Mouse (Mus musculus): ENCODE results near the gene Stfa2l1. TPM values are rescaled to one million over a fixed set of nuclear protein-coding genes. Genes with fewer than 3 reads are reported as not detected.
"Not testable (repeated sequence)": the region's sequence is repeated elsewhere in the genome, so short reads cannot be mapped to it uniquely, and the experiment has no call there.

Stfa2l1 gene
- polyA plus RNA-seq (2014; fragmentation: Nextera tagmentation; extraction: Ambion mirVana): 1.6 and 2.0 TPM in 2 replicates

DNA sequence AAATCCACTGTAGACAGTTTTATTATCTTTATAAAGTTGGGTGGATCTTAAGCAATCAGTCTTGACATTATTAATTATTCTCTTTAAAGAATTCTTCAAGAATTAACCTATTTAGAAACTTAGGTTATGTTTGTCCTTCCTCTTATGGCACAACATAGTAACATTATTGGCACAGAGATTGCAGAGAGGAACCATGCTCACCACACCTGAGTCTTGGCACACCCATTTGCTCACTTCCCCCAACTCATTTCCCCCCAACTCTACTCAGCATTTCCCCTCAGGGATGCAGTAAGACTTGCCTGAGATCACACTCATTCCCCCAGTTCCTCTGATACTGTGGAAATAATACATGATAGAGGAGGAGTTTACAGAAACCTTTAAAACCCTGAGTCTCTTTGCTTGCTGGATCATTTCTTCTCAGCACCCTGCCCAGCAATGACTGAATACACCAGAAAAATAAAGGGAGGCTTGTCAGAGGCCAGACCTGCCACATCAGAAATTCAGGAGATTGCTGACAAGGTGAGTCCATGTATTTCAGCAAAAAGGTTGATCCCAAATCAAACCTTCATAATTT is at the start of gene Stfa2l1:
Gene Stfa2l1, plus strand, starts transcription at position 410 of the 574 bp plus-strand sequence.
- no peak for DNase-seq (ENCODE audit: low spot score)

DNA sequence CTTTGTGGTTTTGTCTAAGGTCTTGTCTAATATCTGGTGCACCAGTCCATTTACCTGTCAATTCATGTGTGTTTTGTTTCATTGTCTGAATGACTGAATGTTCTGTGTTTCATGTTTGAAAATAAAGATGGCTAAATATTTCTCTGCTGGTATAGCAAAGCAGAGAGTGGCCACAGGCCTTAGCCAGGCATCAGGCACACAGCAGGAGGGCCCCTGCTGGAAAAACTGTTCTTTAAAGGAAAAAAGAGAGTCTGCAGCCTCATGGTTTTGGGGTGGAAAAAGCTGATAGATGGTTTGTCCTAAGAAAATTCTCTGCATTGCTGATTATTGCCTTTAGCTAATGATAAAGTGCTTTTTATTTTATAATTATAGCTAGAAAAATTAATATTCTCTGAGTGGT is 45.1 kb upstream of the Stfa2l1 start:
- not testable (repeated sequence) for H3K36me3 ChIP-seq (ENCODE audit: control insufficient read depth, insufficient read depth, low read length); H3K9ac ChIP-seq (ENCODE audit: low read depth, low read length); DNase-seq (ENCODE audit: low spot score); H3K27me3 ChIP-seq (replicated peaks; ENCODE audit: control insufficient read depth, insufficient read depth, low read length); H3K27ac ChIP-seq (replicated peaks; ENCODE audit: low read depth, low read length); H3K9me3 ChIP-seq (ENCODE audit: control insufficient read depth, low read length); H3K4me3 ChIP-seq (ENCODE audit: low read depth, low read length); H3K4me1 ChIP-seq (ENCODE audit: control insufficient read depth, insufficient read depth, low read length); ATAC-seq (ENCODE audit: low read depth); H3K4me2 ChIP-seq (ENCODE audit: low read depth, low read length)

More for the DNA sequence above, at the start of gene Stfa2l1:
- no peaks in the 10 kb centered on the region for H3K9me3 ChIP-seq (ENCODE audit: control insufficient read depth, low read length)
- H3K4me2 ChIP-seq (ENCODE audit: low read depth, low read length): no peak within 1 kb of the TSS
- no peak within 1 kb of the TSS for H3K4me3 ChIP-seq (ENCODE audit: low read depth, low read length)
- H3K27me3 ChIP-seq (replicated peaks; ENCODE audit: control insufficient read depth, insufficient read depth, low read length): no peaks in the 10 kb centered on the region
- no peaks in the 10 kb centered on the region for H3K4me1 ChIP-seq (ENCODE audit: control insufficient read depth, insufficient read depth, low read length)
- no peak within 1 kb of the TSS for H3K9ac ChIP-seq (ENCODE audit: low read depth, low read length)
- H3K36me3 ChIP-seq (ENCODE audit: control insufficient read depth, insufficient read depth, low read length): no peaks in the 10 kb centered on the region
- no peak for ATAC-seq (ENCODE audit: low read depth)
- H3K27ac ChIP-seq (replicated peaks; ENCODE audit: low read depth, low read length): no peak within 1 kb of the TSS

DNA sequence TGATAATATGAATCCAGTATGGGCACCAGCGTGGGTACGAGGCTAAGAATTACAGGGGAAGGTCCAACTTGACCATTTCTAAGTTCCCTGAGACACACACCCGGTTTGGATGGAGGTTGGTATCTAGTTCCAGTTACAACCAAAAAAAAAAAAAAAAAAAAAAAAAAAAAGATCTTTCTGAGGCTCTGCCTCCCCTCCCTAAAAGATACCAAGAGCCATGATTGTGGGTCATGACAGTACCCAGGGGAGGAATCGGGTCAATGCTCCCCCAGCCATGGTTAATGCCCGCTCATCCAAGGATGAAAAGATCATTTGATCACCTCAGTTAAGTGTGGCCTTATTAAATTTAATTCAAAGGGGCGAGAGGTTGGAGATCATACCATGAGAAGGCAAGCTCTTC is 40.9 kb upstream of the Stfa2l1 start:
- H3K4me1 ChIP-seq (ENCODE audit: control insufficient read depth, insufficient read depth, low read length); H3K27ac ChIP-seq (replicated peaks; ENCODE audit: low read depth, low read length); H3K36me3 ChIP-seq (ENCODE audit: control insufficient read depth, insufficient read depth, low read length); H3K4me2 ChIP-seq (ENCODE audit: low read depth, low read length); H3K27me3 ChIP-seq (replicated peaks; ENCODE audit: control insufficient read depth, insufficient read depth, low read length); ATAC-seq (ENCODE audit: low read depth); H3K9ac ChIP-seq (ENCODE audit: low read depth, low read length); DNase-seq (ENCODE audit: low spot score); H3K9me3 ChIP-seq (ENCODE audit: control insufficient read depth, low read length); H3K4me3 ChIP-seq (ENCODE audit: low read depth, low read length): not testable (repeated sequence)
- WGBS: 94% methylated on average over 6 of the region's 6 CpGs

DNA sequence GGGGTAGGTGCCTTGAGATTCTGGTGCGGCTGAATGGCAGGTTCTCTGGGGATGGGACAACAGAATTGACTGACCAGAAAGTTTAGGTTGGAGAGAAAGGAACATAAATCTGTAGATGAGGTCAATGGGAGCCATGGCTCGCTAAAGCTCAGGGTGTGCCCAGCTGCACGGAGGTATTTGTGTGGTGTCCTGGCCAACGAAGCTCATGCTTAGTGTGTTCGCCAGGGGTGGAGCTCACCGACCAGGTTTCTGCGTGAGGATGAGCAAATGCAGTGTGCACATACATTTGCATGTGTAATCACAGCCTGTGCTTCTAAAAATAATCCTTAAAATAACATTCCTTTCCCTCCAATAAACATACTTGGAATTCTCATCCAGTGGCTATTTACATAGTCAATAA is 28.5 kb upstream of the Stfa2l1 start:
- Histone ChIP-seq H3K4me1 (ENCODE audit: control insufficient read depth, insufficient read depth, low read length) (no peaks in the 10 kb centered on the region), H3K9me3 (ENCODE audit: control insufficient read depth, low read length) (no peaks in the 10 kb centered on the region), H3K27me3 (replicated peaks; ENCODE audit: control insufficient read depth, insufficient read depth, low read length) (no peaks in the 10 kb centered on the region), H3K9ac (ENCODE audit: low read depth, low read length) (no peak overlapping the region), H3K36me3 (ENCODE audit: control insufficient read depth, insufficient read depth, low read length) (no peaks in the 10 kb centered on the region), H3K4me3 (ENCODE audit: low read depth, low read length) (no peak overlapping the region), H3K27ac (replicated peaks; ENCODE audit: low read depth, low read length) (no peak overlapping the region), H3K4me2 (ENCODE audit: low read depth, low read length) (no peak overlapping the region)
- DNase-seq (ENCODE audit: low spot score) (no peak), ATAC-seq (ENCODE audit: low read depth) (no peak)
- 79% methylated on average over 7 of the region's 7 CpGs for WGBS

DNA sequence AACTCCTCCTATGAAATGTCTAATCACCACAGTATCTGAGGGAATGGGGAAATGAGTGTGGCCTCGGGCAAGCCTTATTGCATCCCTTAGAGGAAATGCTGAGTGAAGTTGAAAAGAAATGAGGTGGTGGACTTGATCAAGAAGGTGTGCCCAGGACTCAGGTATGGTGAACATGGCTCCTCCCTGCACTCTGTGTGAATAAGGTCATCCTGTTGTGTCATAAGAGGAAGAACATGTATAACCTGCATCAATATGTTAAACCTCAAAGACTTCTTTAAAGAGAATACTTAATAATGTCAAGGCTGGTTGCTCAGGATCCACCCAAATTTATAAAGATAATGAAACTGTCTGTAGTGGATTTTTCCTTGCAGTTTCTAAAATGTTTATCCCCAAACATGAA is 25.5 kb upstream of the Stfa2l1 start, which contains the start of gene Csta1:
Gene Csta1, minus strand, starts transcription at position 101 of the 400 bp plus-strand sequence.
- no peak for DNase-seq (ENCODE audit: low spot score)
- Histone ChIP-seq H3K4me3 (ENCODE audit: low read depth, low read length) (no peak within 1 kb of the TSS), H3K4me1 (ENCODE audit: control insufficient read depth, insufficient read depth, low read length) (no peaks in the 10 kb centered on the region), H3K27me3 (replicated peaks; ENCODE audit: control insufficient read depth, insufficient read depth, low read length) (no peaks in the 10 kb centered on the region), H3K36me3 (ENCODE audit: control insufficient read depth, insufficient read depth, low read length) (no peaks in the 10 kb centered on the region), H3K27ac (replicated peaks; ENCODE audit: low read depth, low read length) (no peak within 1 kb of the TSS), H3K9me3 (ENCODE audit: control insufficient read depth, low read length) (no peaks in the 10 kb centered on the region), H3K4me2 (ENCODE audit: low read depth, low read length) (no peak within 1 kb of the TSS), H3K9ac (ENCODE audit: low read depth, low read length) (no peak within 1 kb of the TSS)
- no peak for ATAC-seq (ENCODE audit: low read depth)
- WGBS: 71% methylated on average over 1 of the region's 1 CpGs

DNA sequence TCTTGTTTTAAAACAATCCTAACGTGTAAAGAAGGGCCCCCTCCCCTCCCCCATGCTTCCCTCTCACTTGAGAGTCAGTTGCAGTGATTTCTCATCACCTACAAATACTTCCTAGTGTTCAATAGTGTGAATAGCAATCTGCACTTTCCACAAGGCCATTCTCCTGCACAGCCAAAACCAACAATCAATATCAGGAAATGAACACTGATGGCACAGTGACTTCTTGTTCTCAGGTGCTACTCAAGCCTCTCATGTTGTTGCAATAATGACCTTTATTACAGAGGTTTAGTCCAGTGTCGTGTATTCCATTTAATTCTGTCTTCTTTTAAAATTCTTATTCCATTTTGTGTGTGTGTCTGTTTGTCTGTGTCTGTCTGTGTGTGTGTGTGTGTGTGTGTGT is 18.4 kb upstream of the Stfa2l1 start:
- 76% methylated on average over 2 of the region's 2 CpGs for WGBS
- H3K27ac ChIP-seq (replicated peaks; ENCODE audit: low read depth, low read length): no peak overlapping the region
- H3K27me3 ChIP-seq (replicated peaks; ENCODE audit: control insufficient read depth, insufficient read depth, low read length): no peaks in the 10 kb centered on the region
- no peaks in the 10 kb centered on the region for H3K4me1 ChIP-seq (ENCODE audit: control insufficient read depth, insufficient read depth, low read length)
- ATAC-seq (ENCODE audit: low read depth) (no peak), DNase-seq (ENCODE audit: low spot score) (no peak)
- H3K9me3 ChIP-seq (ENCODE audit: control insufficient read depth, low read length): no peaks in the 10 kb centered on the region
- no peak overlapping the region for H3K4me2 ChIP-seq (ENCODE audit: low read depth, low read length)
- no peaks in the 10 kb centered on the region for H3K36me3 ChIP-seq (ENCODE audit: control insufficient read depth, insufficient read depth, low read length)
- H3K9ac ChIP-seq (ENCODE audit: low read depth, low read length): no peak overlapping the region
- no peak overlapping the region for H3K4me3 ChIP-seq (ENCODE audit: low read depth, low read length)

DNA sequence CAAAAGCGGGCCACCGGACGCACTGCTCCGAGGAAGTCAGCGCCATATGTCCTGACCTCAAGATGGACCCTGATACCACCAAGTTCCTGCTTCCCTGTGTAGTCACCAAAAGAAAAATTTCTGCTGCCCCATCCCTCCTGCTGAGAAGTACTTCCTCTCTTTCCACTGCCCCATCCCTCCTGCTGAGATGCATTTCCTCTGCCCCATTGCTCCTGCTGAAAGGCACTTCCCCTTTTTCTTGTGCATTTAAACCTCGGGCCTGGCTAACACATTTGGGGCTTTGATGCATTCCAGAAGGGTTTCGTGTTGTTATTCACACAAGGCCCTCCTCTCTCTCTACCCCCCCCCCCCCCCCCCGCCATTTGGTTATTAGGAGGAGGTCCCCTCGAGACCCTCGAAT is 11.2 kb downstream of the Stfa2l1 start:
- not testable (repeated sequence) for H3K36me3 ChIP-seq (ENCODE audit: control insufficient read depth, insufficient read depth, low read length)

DNA sequence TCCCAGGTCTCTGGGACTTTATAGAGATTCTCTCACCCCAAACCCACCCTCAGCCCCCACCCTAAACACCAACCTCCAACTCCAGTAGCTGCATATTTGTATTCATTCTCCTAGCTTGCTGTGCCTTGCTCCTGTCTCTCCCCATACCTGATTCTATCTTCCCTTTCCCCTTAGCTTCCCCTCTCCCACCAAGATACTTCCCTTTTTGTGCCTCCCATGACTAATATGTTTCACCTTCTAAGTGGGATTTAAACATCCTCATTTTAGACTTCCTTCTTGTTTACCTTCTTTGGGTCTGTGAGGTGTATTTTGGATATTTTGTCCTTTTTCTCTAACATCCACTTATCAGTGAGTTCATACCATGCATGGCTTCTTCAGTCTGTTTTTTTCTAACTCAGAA is 19.5 kb downstream of the Stfa2l1 start:
- H3K36me3 ChIP-seq (ENCODE audit: control insufficient read depth, insufficient read depth, low read length): no peaks in the 10 kb centered on the region
- no peaks in the 10 kb centered on the region for H3K4me1 ChIP-seq (ENCODE audit: control insufficient read depth, insufficient read depth, low read length)
- no peak overlapping the region for H3K27ac ChIP-seq (replicated peaks; ENCODE audit: low read depth, low read length)
- no peak overlapping the region for H3K9ac ChIP-seq (ENCODE audit: low read depth, low read length)
- no peaks in the 10 kb centered on the region for H3K27me3 ChIP-seq (replicated peaks; ENCODE audit: control insufficient read depth, insufficient read depth, low read length)
- no peak overlapping the region for H3K4me2 ChIP-seq (ENCODE audit: low read depth, low read length)
- no peaks in the 10 kb centered on the region for H3K9me3 ChIP-seq (ENCODE audit: control insufficient read depth, low read length)
- no peak for DNase-seq (ENCODE audit: low spot score)
- no peak for ATAC-seq (ENCODE audit: low read depth)
- H3K4me3 ChIP-seq (ENCODE audit: low read depth, low read length): no peak overlapping the region

More for the DNA sequence above, 11.2 kb downstream of the Stfa2l1 start:
- not testable (repeated sequence) for H3K9ac ChIP-seq (ENCODE audit: low read depth, low read length); H3K4me3 ChIP-seq (ENCODE audit: low read depth, low read length); H3K4me2 ChIP-seq (ENCODE audit: low read depth, low read length); H3K27me3 ChIP-seq (replicated peaks; ENCODE audit: control insufficient read depth, insufficient read depth, low read length); ATAC-seq (ENCODE audit: low read depth); DNase-seq (ENCODE audit: low spot score); H3K4me1 ChIP-seq (ENCODE audit: control insufficient read depth, insufficient read depth, low read length); H3K27ac ChIP-seq (replicated peaks; ENCODE audit: low read depth, low read length); H3K9me3 ChIP-seq (ENCODE audit: control insufficient read depth, low read length)
- WGBS: 85% methylated on average over 9 of the region's 10 CpGs

DNA sequence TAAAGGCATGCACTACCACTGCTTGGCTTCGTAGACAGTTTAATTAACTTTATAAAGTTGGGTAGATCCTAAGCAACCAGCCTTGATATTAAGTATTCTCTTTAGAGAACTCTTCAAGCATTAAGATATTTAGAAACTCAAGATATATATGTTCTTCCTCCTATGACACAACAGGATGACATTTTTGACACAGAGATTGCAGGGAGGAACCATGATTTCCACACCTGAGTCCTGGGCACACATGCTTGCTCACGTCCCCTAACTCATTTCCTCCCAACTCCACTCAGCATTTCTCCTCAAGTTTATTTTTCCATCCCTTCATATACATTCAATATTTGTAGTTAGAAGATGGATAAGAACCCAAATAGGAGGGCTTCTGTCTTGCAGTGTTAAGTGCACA is 23.3 kb downstream of the Stfa2l1 start:
- WGBS: 82% methylated on average over 2 of the region's 2 CpGs
- H3K4me1 ChIP-seq (ENCODE audit: control insufficient read depth, insufficient read depth, low read length): no peaks in the 10 kb centered on the region
- no peaks in the 10 kb centered on the region for H3K36me3 ChIP-seq (ENCODE audit: control insufficient read depth, insufficient read depth, low read length)
- H3K9ac ChIP-seq (ENCODE audit: low read depth, low read length): no peak overlapping the region
- DNase-seq (ENCODE audit: low spot score): no peak
- H3K9me3 ChIP-seq (ENCODE audit: control insufficient read depth, low read length): no peaks in the 10 kb centered on the region
- no peak overlapping the region for H3K4me2 ChIP-seq (ENCODE audit: low read depth, low read length)
- H3K27ac ChIP-seq (replicated peaks; ENCODE audit: low read depth, low read length): no peak overlapping the region
- no peaks in the 10 kb centered on the region for H3K27me3 ChIP-seq (replicated peaks; ENCODE audit: control insufficient read depth, insufficient read depth, low read length)
- H3K4me3 ChIP-seq (ENCODE audit: low read depth, low read length): no peak overlapping the region
- ATAC-seq (ENCODE audit: low read depth): no peak
